Mouse (Mus musculus): Measurements from ENCODE around the gene Nsun5.

DNA sequence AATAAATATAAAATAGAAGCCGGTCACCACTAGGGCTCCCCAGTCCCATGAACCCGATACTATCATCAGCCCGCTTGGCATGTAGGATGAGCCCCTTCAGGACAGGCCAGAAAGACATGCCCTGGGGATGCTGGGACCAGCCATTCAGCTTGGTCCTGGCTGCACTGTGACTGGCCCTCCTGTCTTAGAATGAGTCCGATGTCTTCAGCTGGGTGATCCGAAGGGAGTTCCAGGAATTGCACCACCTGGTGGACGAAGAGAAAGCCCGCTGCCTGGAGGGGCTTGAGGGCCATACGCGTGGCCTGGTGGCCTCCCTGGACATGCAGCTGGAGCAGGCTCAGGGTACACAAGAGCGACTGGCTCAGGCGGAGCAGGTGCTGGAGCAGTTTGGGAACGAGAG, 6.2 kb upstream of the Nsun5 start:
- peak; percentile 47 for TF ChIP-seq CTCF (IDR thresholded peaks at IDR 0.05; ENCODE audit: extremely low read depth, insufficient read depth, low read length)
- no peak for TF ChIP-seq POLR2A (IDR thresholded peaks at IDR 0.05; ENCODE audit: extremely low read depth, insufficient read depth, low read length)
